Mouse (Mus musculus): ENCODE measurements around the gene Tat. TPM values are rescaled to one million over a fixed set of nuclear protein-coding genes. Genes with fewer than 3 reads are reported as not detected.

Gene Tat
- polyA plus RNA-seq, 1 experiment from 2014 or later = not detected

DNA sequence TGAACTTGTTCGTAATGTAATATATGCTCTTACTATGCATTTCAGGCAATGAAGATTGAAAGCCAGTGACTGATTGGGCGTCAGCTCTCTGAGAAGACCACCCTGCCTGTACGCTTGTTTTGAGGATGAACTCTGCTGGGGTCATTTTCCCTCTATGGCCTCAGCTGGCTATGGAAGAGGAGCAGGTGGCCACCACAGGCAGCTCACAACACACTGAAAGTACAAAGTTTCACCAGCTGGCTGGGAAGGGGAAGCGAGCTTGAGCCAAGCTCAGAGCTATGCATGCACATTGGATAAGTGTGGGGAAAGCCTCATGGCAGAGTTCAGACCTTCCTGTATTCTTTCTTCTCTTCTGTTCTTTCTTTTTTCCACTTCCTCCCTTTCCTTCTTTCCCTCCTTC is 31.1 kb upstream of the Tat start:
- H3K9me3 ChIP-seq (replicated peaks) = no peaks in the 10 kb centered on the region
- no peak overlapping the region for H3K4me3 ChIP-seq
- no peak overlapping the region for H3K27ac ChIP-seq
- no peak overlapping the region for H3K9ac ChIP-seq
- H3K27me3 ChIP-seq = peaks cover 29% of the 10 kb centered on the region
- no peak overlapping the region for H3K4me2 ChIP-seq
- WGBS = 68% methylated on average over 4 of the region's 4 CpGs
- H3K36me3 ChIP-seq (ENCODE audit: poor library complexity, severe bottlenecking) = no peaks in the 10 kb centered on the region
- no peak for ATAC-seq
- peaks cover 33% of the 10 kb centered on the region for H3K4me1 ChIP-seq

DNA sequence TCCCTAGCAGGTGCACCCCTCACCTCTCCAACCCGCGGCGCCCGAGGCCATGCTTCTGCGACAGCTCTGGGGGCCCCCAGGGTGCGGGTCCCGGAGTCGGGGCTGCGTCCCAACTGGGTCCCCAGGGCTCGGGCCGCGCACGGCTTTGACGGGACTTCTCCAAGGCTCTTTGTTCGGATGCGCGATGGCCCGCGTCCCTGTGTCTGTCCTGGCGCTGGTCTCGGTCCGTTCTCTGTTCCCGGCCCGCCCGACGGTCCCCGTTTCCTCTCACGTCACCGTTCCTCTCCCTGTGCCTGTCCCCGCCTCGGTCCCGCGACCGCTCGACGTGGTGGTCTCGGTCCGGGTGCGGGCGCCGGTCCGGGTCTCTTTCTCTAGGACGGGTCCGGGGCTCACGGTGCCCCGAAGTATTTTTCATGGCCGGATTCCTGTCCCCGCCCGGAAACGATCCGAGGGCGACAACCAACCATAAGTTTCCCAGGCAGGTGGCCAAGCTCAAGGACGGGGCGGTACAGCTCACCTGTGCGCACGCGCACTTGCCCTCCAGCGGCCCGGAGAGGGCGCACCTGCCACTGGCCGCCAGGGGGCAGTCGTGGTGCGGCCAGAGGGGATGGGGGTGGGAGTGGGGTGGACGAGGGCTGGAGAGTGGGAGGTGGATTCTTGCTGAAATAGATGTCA is 28.4 kb upstream of the Tat start, which contains the start of gene Marveld3:
Gene Marveld3, minus strand, starts transcription at position 511 of the 675 bp plus-strand sequence.
- Histone ChIP-seq H3K4me2 (peak within 1 kb of the TSS; percentile 70), H3K9me3 (replicated peaks) (no peaks in the 10 kb centered on the region), H3K9ac (peak within 1 kb of the TSS; percentile 48; the same call in 1 of the 2 replicates), H3K4me1 (peaks cover 23% of the 10 kb centered on the region), H3K27me3 (peaks cover 29% of the 10 kb centered on the region), H3K36me3 (ENCODE audit: poor library complexity, severe bottlenecking) (no peaks in the 10 kb centered on the region), H3K27ac (no peak within 1 kb of the TSS), H3K4me3 (peak within 1 kb of the TSS; percentile 48)
- peak; percentile 50; the same call in 1 of the 2 replicates for ATAC-seq
- WGBS = 2% methylated on average over 64 of the region's 64 CpGs

DNA sequence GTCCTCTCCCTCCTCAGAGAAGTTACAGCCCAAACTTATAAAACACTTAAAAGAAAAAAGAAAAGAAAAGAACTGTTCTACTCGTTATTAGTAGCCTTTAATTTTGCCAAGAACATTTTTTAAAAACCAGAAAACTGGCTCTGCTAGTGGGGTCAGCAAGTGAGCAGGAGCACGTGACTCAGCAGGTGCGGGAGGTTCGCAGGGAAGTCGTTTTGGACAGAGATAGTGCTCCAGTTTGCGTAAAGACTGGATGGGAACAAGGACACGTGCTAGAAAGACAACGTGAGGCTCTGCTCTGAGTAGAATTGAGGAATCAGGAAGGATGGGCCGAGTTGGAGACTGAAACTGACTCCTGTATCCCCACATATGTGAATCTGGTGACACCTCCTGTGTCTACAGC is 27.3 kb upstream of the Tat start:
- peaks cover 29% of the 10 kb centered on the region for H3K27me3 ChIP-seq
- WGBS = 83% methylated on average over 9 of the region's 9 CpGs
- H3K4me2 ChIP-seq = no peak overlapping the region
- no peak for ATAC-seq
- no peak overlapping the region for H3K4me3 ChIP-seq
- H3K4me1 ChIP-seq = peaks cover 14% of the 10 kb centered on the region
- H3K27ac ChIP-seq = no peak overlapping the region
- no peak overlapping the region for H3K9ac ChIP-seq
- H3K9me3 ChIP-seq (replicated peaks) = no peaks in the 10 kb centered on the region
- no peaks in the 10 kb centered on the region for H3K36me3 ChIP-seq (ENCODE audit: poor library complexity, severe bottlenecking)

DNA sequence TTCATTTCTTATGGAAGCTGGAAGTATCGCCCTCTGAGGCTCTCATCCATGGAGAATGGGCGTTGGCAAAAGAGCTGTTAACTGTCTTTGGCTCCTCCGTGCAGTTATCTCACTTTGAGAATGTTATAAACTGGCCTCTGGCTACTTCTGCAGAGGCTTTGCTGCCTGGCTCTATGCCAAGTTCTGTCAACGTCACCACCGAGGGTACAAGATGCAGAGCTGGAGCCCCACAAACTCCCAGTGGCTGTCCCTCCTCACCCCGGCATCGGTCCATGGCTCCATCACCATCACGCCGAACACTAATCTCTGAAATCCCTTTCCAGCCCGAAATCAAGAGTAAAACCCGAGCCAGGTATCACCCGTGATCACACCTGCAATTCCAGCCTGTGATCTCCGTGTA is 26.8 kb upstream of the Tat start:
- H3K4me3 ChIP-seq = no peak overlapping the region
- no peak overlapping the region for H3K9ac ChIP-seq
- ATAC-seq = no peak
- H3K27ac ChIP-seq = no peak overlapping the region
- no peak overlapping the region for H3K4me2 ChIP-seq
- no peaks in the 10 kb centered on the region for H3K36me3 ChIP-seq (ENCODE audit: poor library complexity, severe bottlenecking)
- no peaks in the 10 kb centered on the region for H3K9me3 ChIP-seq (replicated peaks)
- peaks cover 30% of the 10 kb centered on the region for H3K27me3 ChIP-seq
- 76% methylated on average over 13 of the region's 13 CpGs for WGBS
- H3K4me1 ChIP-seq = peaks cover 9% of the 10 kb centered on the region

DNA sequence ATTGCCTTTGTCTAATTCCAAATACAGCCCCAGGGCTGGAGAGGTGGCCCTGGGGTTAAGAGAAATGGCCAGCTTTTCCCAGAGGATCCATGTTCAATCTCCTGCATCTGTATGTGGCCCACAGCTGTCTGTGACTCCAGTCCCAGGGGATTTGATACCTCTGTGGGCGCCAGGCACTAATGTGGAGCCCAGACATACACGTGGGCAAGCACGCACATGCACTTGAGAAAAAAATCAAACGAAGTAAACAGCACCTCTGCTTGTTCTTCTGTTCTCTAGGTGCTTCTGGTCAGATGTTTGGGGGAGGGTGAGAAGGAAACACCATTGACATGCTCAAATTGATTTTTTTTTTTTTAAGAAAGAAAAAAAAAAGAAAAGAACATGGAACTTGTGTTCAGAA is 26.1 kb upstream of the Tat start:
- Histone ChIP-seq H3K27ac (no peak overlapping the region), H3K4me3 (no peak overlapping the region), H3K27me3 (peaks cover 37% of the 10 kb centered on the region), H3K4me2 (no peak overlapping the region), H3K4me1 (peaks cover 8% of the 10 kb centered on the region), H3K9ac (no peak overlapping the region), H3K9me3 (replicated peaks) (no peaks in the 10 kb centered on the region), H3K36me3 (ENCODE audit: poor library complexity, severe bottlenecking) (no peaks in the 10 kb centered on the region)
- ATAC-seq = no peak
- WGBS = 72% methylated on average over 4 of the region's 4 CpGs

DNA sequence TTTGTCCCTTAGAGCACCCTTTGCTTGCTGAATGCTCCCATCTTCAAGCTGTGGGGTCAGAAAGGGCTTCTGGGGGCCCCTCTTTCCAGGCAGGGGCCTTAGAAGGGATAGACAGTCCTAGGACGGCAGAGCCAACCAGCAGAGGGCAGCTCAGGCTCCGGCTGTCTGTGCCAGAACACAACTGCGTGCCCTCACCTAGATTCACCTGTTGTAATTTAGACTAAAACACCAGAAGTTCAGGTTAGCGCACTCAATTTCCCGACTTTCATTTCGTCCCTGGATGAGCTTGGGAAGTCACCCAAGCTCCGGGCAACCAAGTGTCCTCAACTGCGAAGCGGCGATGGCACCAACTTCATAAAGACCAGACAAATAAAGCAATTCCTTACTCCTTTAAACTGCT is 21.4 kb upstream of the Tat start:
- Histone ChIP-seq H3K4me2 (no peak overlapping the region), H3K9me3 (replicated peaks) (no peaks in the 10 kb centered on the region), H3K4me1 (no peaks in the 10 kb centered on the region), H3K27me3 (peaks cover 12% of the 10 kb centered on the region), H3K9ac (no peak overlapping the region), H3K36me3 (ENCODE audit: poor library complexity, severe bottlenecking) (no peaks in the 10 kb centered on the region), H3K4me3 (no peak overlapping the region), H3K27ac (no peak overlapping the region)
- WGBS = 63% methylated on average over 10 of the region's 10 CpGs
- ATAC-seq = no peak

DNA sequence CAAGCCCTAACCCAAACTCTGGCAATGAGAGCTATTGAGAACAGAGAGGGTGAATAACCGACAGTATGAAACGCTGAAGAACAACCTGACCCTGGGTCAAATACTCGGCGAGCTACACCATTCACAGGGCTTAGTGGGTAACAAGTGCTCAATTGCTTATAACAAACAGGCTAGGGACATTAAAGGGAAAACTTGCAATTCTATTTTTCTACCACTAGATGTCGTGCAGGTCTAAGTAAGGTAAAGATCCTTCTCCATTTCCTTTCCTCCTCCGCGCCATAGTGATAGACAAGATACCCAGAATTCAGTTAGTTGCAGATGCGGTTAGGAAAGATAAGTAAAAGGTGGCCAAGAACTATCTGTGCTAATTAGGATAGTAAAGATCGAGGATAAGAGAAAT is 19.9 kb upstream of the Tat start:
- Histone ChIP-seq H3K4me3 (no peak overlapping the region), H3K36me3 (ENCODE audit: poor library complexity, severe bottlenecking) (no peaks in the 10 kb centered on the region), H3K9ac (no peak overlapping the region), H3K27ac (no peak overlapping the region), H3K4me1 (no peaks in the 10 kb centered on the region), H3K4me2 (no peak overlapping the region), H3K27me3 (peaks cover 12% of the 10 kb centered on the region), H3K9me3 (replicated peaks) (no peaks in the 10 kb centered on the region)
- WGBS = 6% methylated on average over 9 of the region's 9 CpGs
- peak; percentile 38; the same call in 1 of the 2 replicates for ATAC-seq

DNA sequence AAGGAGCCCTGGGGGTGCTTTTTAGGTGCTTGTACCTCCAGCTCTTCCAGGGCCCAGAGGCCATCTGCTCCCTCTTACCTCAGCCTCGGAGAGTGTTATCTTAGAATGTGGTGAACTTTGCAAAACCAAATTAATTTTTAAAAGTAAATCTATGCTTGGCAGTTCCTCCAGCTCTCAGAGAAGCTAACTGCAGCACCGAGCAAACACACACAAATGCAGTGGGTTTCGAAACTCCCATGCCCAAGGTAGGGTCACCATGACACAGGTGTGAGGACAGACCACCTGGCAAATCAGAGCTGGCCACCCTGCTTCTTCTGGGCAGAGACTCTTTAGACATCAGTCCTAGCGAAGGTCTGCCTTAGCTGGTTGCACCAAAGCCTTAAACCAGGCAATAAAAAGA is 17.3 kb upstream of the Tat start:
- Histone ChIP-seq H3K4me2 (no peak overlapping the region), H3K9me3 (replicated peaks) (peaks cover 9% of the 10 kb centered on the region), H3K4me3 (no peak overlapping the region), H3K27ac (no peak overlapping the region), H3K9ac (no peak overlapping the region), H3K27me3 (peaks cover 12% of the 10 kb centered on the region), H3K36me3 (ENCODE audit: poor library complexity, severe bottlenecking) (no peaks in the 10 kb centered on the region), H3K4me1 (no peaks in the 10 kb centered on the region)
- WGBS = 90% methylated on average over 4 of the region's 4 CpGs
- no peak for ATAC-seq

DNA sequence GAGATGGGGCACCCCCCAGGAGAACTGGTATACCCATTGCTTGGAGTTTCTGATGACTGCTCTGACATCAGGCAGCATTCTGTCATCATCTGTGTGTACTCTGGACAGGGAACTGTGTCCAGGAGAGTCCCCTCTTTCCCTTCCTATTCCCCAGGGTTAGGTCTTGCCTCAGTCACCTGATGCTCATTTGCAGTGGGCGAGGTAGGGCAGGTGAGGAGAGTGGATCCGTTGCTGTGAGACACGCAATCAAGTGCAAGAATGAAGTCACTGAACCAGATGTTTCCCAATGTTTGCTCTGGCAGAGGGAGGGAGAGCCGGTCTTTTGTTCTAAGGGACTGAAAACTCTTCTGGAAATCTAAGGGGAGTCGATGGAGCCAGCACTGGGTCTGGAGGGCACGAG is 10.9 kb upstream of the Tat start:
- H3K4me2 ChIP-seq = no peak overlapping the region
- peaks cover 9% of the 10 kb centered on the region for H3K9me3 ChIP-seq (replicated peaks)
- H3K4me3 ChIP-seq = no peak overlapping the region
- no peak overlapping the region for H3K9ac ChIP-seq
- H3K36me3 ChIP-seq (ENCODE audit: poor library complexity, severe bottlenecking) = no peaks in the 10 kb centered on the region
- no peak overlapping the region for H3K27ac ChIP-seq
- H3K27me3 ChIP-seq = no peaks in the 10 kb centered on the region
- peaks cover 11% of the 10 kb centered on the region for H3K4me1 ChIP-seq
- ATAC-seq = no peak
- WGBS = 80% methylated on average over 6 of the region's 6 CpGs

DNA sequence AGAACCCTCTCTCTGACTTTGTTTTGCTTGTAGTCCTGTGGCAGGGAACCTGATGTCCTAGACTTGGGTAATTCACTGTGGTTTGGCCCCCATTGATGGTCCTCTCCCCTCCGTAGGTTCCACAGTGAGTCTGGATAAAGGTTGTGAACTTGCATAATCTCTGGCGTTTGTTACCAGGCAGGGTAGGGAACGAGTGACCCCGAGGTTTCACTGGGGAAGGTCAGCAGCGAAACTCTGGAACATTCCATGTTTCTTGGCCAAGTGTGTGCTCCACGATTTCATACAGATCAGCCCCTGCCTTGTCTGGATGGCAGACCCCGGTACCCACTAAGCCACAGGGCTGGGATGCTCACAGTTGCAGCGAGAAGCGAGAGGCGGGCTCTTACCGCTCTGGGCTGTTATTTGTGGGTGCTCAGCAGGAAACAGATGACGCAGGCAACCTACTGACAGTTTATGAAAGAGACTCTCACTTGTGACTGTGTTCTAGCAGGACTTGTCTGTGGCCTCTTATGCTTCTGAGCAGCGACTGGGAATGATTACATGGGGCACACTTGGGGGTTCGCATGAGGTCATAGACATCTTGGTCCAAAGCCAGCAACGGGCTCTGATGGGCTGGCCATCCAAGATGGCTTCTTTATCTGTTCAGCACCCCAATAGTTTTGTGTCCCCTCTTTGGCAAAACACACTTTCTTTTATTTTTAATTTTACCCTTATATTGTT is 7.7 kb upstream of the Tat start:
- Histone ChIP-seq H3K36me3 (ENCODE audit: poor library complexity, severe bottlenecking) (no peaks in the 10 kb centered on the region), H3K4me1 (peaks cover 14% of the 10 kb centered on the region), H3K4me3 (no peak overlapping the region), H3K27me3 (no peaks in the 10 kb centered on the region), H3K9ac (no peak overlapping the region), H3K27ac (no peak overlapping the region), H3K4me2 (no peak overlapping the region), H3K9me3 (replicated peaks) (no peaks in the 10 kb centered on the region)
- ATAC-seq = no peak
- 73% methylated on average over 15 of the region's 15 CpGs for WGBS

DNA sequence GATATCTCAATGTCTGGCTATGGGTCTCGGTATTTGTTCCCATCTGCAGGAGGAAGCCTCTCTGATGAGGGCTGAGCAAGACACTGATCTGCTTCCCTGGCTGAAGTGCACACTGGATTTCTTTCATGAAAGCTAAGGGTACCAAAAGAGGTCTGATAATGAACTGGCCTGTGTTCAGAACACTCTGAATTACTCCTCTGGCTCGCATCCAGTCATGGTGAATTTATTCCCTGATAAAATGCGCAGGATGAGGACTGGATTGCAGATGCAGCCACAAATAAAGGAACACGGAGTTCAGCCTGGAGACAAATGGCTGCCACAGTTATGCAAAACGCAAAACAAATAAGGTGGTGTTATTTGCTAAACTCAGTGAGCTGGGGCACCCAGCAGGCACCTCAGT is 6.3 kb upstream of the Tat start:
- no peak overlapping the region for H3K4me3 ChIP-seq
- H3K36me3 ChIP-seq (ENCODE audit: poor library complexity, severe bottlenecking) = no peaks in the 10 kb centered on the region
- H3K4me1 ChIP-seq = peaks cover 14% of the 10 kb centered on the region
- H3K27ac ChIP-seq = peak overlapping the region; percentile 54
- WGBS = 32% methylated on average over 5 of the region's 5 CpGs
- H3K4me2 ChIP-seq = peak overlapping the region; percentile 10; the same call in 1 of the 2 replicates
- H3K27me3 ChIP-seq = no peaks in the 10 kb centered on the region
- ATAC-seq = no peak
- no peaks in the 10 kb centered on the region for H3K9me3 ChIP-seq (replicated peaks)
- no peak overlapping the region for H3K9ac ChIP-seq

DNA sequence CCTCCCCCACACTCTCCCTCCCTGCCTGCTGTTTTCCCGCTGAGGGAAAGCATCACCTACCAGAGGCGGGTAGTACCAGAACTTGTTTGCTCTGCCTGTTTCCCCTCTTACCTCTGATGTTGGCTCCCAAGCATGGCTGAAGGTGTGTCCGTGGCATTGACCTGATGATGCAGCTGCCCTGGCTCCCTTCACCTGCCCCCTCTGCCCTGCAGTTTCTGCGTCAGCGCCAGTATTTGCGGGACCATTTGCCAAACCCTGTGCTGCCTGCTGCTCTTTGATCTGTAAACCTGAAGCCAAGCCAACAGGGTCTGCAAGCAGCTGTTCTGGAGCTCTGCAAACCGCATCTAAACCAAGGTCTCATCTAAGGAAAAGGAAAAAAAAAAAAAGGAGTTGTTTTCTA is 3.9 kb upstream of the Tat start:
- Histone ChIP-seq H3K4me3 (no peak overlapping the region), H3K4me2 (no peak overlapping the region), H3K36me3 (ENCODE audit: poor library complexity, severe bottlenecking) (no peaks in the 10 kb centered on the region), H3K27me3 (no peaks in the 10 kb centered on the region), H3K27ac (no peak overlapping the region), H3K4me1 (peaks cover 14% of the 10 kb centered on the region), H3K9me3 (replicated peaks) (no peaks in the 10 kb centered on the region), H3K9ac (no peak overlapping the region)
- ATAC-seq = no peak
- WGBS = 75% methylated on average over 7 of the region's 7 CpGs

All from forebrain, embryonic 13.5 days (tissue).